Mouse (Mus musculus) bone marrow macrophage, adult 2 months (primary cell): Measurements from ENCODE around the gene Col5a3. TPM values are rescaled to one million over a fixed set of nuclear protein-coding genes. Genes with fewer than 3 reads are reported as not detected.
A peak's percentile ranks its signal among the peaks of the same experiment; 100 is the strongest.

ENCODE experiments used
- H3K27ac ChIP-seq: 2 replicates; pipeline ENCODE4 v1.5.1; 2012; ENCODE audit warnings: low read depth, low read length; ENCODE audit not compliant: insufficient read depth
- H3K4me1 ChIP-seq: 2 replicates; pipeline ENCODE4 v1.6.1; 2012; ENCODE audit warnings: low read length; ENCODE audit not compliant: control insufficient read depth, insufficient read depth
- H3K4me3 ChIP-seq: 2 replicates; pipeline ENCODE4 v1.5.1; 2012; ENCODE audit warnings: mild to moderate bottlenecking, low read length, moderate library complexity; ENCODE audit not compliant: insufficient read depth
- CTCF ChIP-seq: IDR thresholded peaks from 2 replicates; pipeline ENCODE4 v1.5.1; 2012; ENCODE audit warnings: low read depth, mild to moderate bottlenecking, low read length, moderate library complexity
- POLR2A ChIP-seq: IDR thresholded peaks from 2 replicates; pipeline ENCODE4 v1.6.1; 2012; ENCODE audit warnings: mild to moderate bottlenecking, low read depth, low read length, borderline replicate concordance
- polyA plus RNA-seq: library from polyadenylated mRNA; stranded (reverse); fragments of >200 nt; gene quantifications from 2 replicates; pipeline ENCODE4 v1.2.4, GENCODE M21; 2012; ENCODE audit not compliant: missing spikeins, insufficient read depth, insufficient read length

Gene Col5a3
- polyA plus RNA-seq, 1 experiment: 0.15 TPM

DNA sequence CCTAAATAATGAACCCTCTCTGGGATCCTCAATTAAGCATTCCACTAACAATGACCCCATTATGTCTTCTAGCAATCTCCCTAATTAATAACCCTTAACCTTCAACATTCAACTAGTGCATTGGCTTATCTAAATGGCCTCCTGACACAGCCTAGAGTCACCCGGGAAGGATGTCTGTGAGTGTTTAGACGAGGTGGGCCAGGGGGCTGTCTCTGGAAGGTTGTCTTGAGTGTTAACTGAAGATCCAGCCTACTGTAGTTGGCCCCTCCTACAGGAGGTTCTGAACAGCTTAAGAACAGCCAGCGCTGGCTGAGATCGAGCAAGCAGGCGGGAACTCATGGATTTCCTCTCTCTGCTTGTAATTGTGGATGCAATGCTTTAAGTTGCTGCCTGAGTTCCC lies 9.2 kb downstream of the Col5a3 start:
- no peak overlapping the region for H3K27ac ChIP-seq

DNA sequence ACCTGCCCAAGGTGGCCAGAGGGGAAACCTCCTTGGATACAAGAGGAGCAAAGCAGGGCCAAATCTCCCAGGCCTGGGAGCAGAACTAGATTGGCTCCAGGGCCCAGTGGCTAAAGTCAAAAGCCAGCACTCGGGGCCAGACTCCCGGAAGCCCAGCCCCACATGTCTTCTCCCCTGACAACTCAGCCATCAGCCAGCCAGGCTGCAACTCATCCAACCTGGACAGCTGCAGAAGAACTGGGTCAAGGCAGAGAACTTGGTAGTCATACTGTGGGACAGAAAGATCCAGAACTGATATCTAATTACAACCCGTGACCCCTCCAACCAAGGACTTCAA lies 9.7 kb downstream of the Col5a3 start:
- TF ChIP-seq POLR2A (no peak), CTCF (no peak)
- no peak overlapping the region for H3K27ac ChIP-seq
- H3K4me1 ChIP-seq: no peaks in the 10 kb centered on the region

More for the DNA sequence above, 9.2 kb downstream of the Col5a3 start:
- H3K4me3 ChIP-seq: no peak overlapping the region
- no peaks in the 10 kb centered on the region for H3K4me1 ChIP-seq
- no peak for TF ChIP-seq POLR2A
- TF ChIP-seq CTCF: no peak

DNA sequence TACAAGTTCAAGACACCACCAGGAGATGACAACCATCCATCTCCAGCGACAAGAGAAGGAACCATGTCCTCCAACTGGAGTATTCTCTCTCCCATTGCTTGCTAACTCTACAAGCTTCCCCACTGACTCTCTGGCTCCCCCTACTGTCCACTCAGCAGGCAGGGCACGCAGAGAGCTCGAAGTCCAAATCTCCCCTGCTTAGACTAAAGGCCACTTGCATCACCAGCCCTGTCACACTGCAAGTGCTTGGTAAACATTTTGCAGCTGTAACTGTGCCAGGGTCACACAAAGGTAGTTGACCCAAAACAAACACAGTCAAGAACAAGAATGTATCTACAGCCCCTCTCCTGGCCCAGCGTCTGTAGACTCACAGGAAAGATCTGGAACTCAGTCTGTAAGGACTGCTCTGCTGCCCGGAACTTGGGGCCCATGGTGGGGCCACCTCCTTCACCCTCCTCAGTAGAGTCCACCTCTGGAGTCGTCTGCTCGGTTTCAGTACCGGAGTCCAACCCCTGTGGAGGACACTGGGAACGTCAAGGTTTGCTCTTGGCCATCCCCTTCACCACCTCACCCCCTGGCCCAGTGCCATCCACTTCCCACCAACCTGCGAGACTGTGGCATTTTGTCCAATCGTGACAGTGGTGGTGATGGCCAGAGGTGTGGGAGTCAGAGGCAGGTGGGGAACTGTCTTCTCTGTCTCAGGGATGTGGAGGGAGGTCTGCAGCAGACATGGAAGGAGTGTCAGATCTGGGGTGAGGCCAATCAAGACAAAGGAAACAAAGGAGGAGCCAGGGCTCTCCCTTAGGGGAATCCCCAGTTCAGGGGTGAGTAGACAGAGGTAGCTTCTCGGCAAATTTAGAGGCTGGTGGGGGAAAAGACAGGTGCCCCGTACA lies 10.4 kb downstream of the Col5a3 start:
- Histone ChIP-seq H3K4me3 (no peak overlapping the region), H3K27ac (no peak overlapping the region), H3K4me1 (no peaks in the 10 kb centered on the region)
- TF ChIP-seq CTCF (peak; percentile 59), POLR2A (no peak)

More for the DNA sequence above, 9.7 kb downstream of the Col5a3 start:
- no peak overlapping the region for H3K4me3 ChIP-seq

DNA sequence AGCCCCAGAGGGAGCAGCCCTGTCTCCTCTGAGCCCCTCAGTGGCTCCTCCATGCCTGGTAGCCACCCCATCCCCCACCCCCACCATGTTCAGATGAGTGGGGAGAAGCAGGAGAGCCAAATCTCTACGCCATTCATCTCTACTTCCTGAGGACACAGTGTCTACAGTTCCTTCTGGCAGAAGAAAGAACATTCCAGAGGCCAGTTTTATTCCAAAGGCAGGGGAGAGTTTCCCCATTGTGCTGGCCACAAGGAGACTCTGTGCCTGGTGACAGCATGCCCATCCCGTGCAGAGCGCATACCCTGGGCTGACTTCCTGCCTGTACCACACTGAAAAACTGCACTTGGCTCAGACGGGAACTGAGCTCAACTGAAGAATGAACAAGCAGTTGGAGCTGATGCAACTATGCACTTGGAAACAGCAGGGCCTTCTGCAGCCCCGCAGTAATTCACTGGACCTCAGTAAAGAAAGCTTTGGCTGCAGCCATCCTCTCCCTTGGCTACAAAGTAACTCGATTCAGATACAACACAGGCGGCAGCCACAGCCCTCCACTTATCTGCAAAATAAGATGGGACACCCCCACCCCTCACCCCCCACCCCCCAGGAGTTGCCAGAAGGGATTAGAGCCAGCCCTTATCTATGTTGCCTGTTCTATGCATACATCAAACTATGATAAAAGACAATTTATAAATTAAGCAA lies 20.6 kb downstream of the Col5a3 start:
- TF ChIP-seq CTCF: no peak
- no peak for TF ChIP-seq POLR2A
- no peaks in the 10 kb centered on the region; the same call in 1 of the 2 replicates for H3K4me1 ChIP-seq
- no peak overlapping the region for H3K27ac ChIP-seq
- no peak overlapping the region for H3K4me3 ChIP-seq

DNA sequence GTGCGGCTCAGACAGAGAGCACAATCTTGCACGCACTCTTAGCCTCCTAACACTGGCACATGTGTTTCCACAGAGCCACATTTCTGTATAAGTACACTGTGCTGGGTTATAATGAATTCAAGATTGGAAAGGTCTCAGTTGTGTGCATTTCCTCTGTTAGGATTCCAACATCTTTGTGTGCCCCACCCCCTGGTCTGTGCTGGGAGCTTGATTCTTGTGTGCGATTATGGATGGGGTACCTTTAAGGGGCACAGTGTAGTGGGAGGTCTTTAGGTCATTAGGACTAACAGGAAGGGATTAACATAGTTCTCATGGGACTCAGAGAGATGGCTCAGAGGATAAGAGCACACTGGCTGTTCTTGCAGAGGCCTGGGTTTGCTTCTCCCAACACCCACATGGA lies 24.5 kb downstream of the Col5a3 start:
- no peak overlapping the region for H3K27ac ChIP-seq
- TF ChIP-seq CTCF (no peak), POLR2A (no peak)
- no peak overlapping the region for H3K4me3 ChIP-seq
- H3K4me1 ChIP-seq: no peaks in the 10 kb centered on the region; the same call in 1 of the 2 replicates

DNA sequence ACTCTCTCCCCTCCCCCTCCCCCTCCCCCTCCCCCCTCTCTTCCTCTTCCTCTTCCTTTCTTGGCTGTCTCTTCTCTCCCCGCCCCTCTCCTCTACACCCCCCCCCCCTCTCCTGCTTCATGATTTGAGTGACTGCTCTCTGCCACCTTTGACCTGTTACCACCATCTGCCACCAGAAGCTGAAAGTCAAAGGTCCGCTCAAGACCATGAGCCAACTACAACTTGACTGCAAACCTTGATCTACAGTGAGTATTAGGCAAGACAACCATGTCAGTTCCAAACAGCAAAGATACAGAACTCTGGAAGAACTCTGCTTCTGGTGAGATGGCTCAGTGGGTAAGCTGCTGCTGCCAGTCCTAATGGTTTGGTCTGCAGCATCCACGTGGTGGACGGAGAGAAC lies 25.2 kb downstream of the Col5a3 start:
- Histone ChIP-seq H3K4me1 (no peaks in the 10 kb centered on the region; the same call in 1 of the 2 replicates), H3K4me3 (no peak overlapping the region), H3K27ac (no peak overlapping the region)
- TF ChIP-seq POLR2A (no peak), CTCF (no peak)

DNA sequence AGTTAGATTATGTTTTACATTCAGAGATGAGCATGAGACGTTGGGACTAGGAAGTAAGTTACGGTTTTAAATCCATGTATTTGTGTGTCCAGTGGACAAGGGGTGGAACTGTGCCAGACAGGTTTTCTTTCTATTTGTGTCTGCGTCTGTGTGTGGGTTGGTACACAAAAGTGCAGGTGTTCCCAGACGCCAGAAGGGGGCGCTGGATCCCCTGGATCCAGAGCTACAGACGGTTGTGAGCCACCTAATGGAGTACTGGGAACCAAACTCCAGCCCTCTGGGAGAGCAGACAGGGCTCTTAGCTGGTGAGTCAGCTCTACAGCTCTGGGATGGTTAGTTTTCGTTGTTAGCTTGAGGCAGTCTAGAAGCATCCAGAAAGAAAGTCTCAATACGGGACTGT lies 26.9 kb downstream of the Col5a3 start:
- no peak overlapping the region for H3K27ac ChIP-seq
- TF ChIP-seq POLR2A (no peak), CTCF (no peak)
- H3K4me1 ChIP-seq: no peaks in the 10 kb centered on the region
- no peak overlapping the region for H3K4me3 ChIP-seq

DNA sequence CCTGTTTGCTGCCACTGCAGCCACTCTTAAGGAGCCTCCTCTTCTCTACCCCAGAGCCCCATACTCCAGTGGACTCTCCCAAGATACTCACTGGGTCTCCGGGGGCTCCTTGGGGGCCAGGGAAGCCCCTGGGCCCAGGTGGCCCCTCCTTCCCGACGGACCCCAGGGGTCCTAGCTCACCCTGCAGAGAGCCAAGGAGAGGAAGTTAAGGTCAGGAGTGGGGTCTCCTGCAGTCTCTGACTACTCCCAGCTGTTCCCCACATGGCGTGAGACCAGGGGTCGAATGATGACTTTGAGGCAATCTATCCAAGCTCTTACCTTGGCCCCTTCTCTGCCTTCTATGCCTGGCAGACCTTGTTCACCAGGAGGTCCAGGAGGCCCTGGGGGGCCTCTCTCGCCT lies 29.8 kb downstream of the Col5a3 start:
- Histone ChIP-seq H3K27ac (no peak overlapping the region), H3K4me3 (no peak overlapping the region), H3K4me1 (no peaks in the 10 kb centered on the region)
- TF ChIP-seq POLR2A (no peak), CTCF (no peak)

DNA sequence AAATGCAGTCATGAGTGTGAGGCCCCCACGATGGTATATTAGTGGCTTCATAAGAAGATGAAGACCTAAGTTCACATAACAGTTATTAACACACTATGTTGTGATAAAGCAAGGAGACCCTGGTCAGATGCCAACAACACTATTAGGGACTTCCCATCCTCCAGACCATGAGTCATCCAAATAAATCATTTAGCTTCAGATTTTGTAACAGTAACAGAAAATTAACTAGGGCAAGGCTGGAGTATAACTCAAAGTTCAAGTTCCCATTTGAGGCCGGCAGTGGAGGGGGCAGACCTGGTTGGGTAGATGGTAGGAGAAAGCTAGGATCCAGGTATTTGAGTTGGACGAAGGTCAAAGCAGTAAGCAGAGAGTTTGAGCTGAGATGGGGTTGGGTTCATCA lies 33.6 kb downstream of the Col5a3 start:
- H3K4me3 ChIP-seq: no peak overlapping the region
- H3K4me1 ChIP-seq: no peaks in the 10 kb centered on the region
- H3K27ac ChIP-seq: no peak overlapping the region
- no peak for TF ChIP-seq CTCF
- no peak for TF ChIP-seq POLR2A

DNA sequence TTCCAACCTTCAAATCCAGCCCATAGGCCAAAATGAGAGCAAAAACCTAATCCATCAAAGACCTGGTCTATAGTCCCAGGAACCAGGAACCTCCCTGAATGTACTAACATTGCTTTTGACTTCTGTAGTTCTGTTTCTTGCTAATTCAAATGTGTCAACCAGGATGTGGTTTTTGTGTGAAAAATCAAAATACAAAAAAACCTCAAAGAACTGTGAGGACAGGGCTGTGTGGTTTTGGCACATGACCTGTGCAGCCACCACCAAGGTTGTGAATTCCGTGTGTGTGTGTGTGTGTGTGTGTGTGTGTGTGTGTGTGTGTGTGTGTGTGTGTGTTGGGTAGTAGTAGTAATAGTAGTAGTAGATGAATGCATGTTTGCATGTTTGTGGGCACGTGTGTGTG lies 49.6 kb downstream of the Col5a3 start:
- Histone ChIP-seq H3K27ac (no peak overlapping the region), H3K4me3 (no peak overlapping the region), H3K4me1 (peaks cover 13% of the 10 kb centered on the region)
- TF ChIP-seq CTCF (no peak), POLR2A (no peak)
